Mouse (Mus musculus) neural tube, embryonic 13.5 days (tissue): ENCODE measurements around the gene Sh2d5. TPM values are rescaled to one million over a fixed set of nuclear protein-coding genes. Genes with fewer than 3 reads are reported as not detected.

ENCODE experiments used
- ATAC-seq: fragments of 200-750 bp; cut with Nextera tagmentation; 2 replicates; pipeline ENCODE4 v1.8.0; 2017; ENCODE audit warnings: low read depth, mild to moderate bottlenecking, moderate TSS enrichment, moderate library complexity
- H3K27ac ChIP-seq: fragments of 300-500 bp; sonication (generic); replicated peaks from 2 replicates; pipeline ENCODE4 v1.5.1; 2015; ENCODE audit warnings: moderate library complexity, mild to moderate bottlenecking, inconsistent platforms
- H3K27me3 ChIP-seq: fragments of 300-500 bp; sonication (generic); 2 replicates; pipeline ENCODE4 v1.6.1; 2015; ENCODE audit warnings: mild to moderate bottlenecking, inconsistent platforms
- H3K36me3 ChIP-seq: fragments of 300-500 bp; sonication (generic); 2 replicates; pipeline ENCODE4 v1.6.1; 2015; ENCODE audit warnings: mild to moderate bottlenecking, inconsistent platforms
- H3K4me1 ChIP-seq: fragments of 300-500 bp; sonication (generic); replicated peaks from 2 replicates; pipeline ENCODE4 v1.6.1; 2015; ENCODE audit warnings: inconsistent platforms
- H3K4me2 ChIP-seq: fragments of 300-500 bp; sonication (generic); 2 replicates; pipeline ENCODE4 v1.6.1; 2015; ENCODE audit warnings: inconsistent platforms, mild to moderate bottlenecking, moderate library complexity
- H3K4me3 ChIP-seq: fragments of 300-500 bp; sonication (generic); 2 replicates; pipeline ENCODE4 v1.5.1; 2015; ENCODE audit warnings: mild to moderate bottlenecking, inconsistent platforms
- H3K9ac ChIP-seq: fragments of 300-500 bp; sonication (generic); 2 replicates; pipeline ENCODE4 v1.6.1; 2015; ENCODE audit warnings: moderate library complexity, mild to moderate bottlenecking, inconsistent platforms
- H3K9me3 ChIP-seq: fragments of 300-500 bp; sonication (generic); 2 replicates; pipeline ENCODE4 v1.6.1; 2016; ENCODE audit warnings: inconsistent platforms
- WGBS: fragments of 180-500 bp; shearing (Covaris S2); methylation state at CpG from one replicate; pipeline ENCODE4 v1.1.7; 2015; 5-methylcytosine and 5-hydroxymethylcytosine counted together
- polyA plus RNA-seq: library from polyadenylated mRNA; unstranded; fragments of >200 nt; fragmentation: Nextera tagmentation; extraction: Ambion mirVana; gene quantifications from 2 replicates; pipeline ENCODE4 v1.2.1, GENCODE M21; 2015

Gene Sh2d5
- polyA plus RNA-seq, 1 experiment from 2014 or later, result 9.4 TPM

DNA sequence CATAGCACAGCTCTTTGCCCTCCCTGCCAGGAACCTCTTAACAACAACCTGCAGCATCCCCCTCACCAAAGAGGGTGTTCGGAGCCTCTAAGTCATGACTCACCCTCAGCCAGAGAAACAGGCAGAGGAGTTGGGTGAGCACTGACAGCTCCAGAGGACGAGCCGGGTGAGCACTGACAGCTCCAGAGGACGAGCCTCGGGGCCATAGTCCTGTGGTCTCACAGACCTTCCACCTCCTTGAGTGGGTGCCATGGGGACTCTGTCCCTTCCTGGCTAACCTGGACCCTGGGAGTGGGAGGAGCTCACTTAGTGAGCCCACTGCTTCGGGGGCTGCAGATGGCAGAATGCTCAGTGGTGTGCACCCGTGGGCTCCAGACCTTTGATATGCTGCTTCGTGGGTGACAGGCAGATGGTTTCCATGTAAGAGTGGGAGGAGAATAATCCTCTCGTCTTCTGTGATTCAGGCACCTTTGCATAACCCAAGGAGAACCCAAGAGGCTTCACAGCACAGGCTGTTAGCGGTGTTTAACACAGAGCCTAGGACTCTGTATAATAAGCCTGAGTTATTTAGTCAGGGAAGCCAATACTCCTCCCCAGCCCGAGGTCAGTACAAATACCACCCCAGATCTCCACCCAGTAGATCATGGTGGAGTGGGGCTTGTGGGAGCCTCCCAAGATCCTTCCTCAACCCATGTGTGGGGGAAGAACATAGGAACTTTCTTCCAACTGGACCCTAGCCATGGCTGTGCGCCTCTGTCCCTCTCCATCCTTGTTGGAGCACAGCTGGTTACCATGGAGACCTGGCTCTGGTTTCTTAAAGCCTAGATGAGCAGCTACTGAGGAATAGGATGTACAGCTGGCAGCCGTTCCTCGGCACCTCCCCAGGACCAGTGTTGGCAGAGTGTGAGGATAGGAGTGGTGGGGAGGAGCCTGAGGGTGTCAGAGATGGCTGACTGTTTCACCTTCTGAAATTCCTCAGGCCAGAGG is 22.1 kb downstream of the Sh2d5 start:
- H3K36me3 ChIP-seq, result no peaks in the 10 kb centered on the region
- ATAC-seq, result peak; percentile 43
- H3K4me3 ChIP-seq, result no peak overlapping the region
- no peaks in the 10 kb centered on the region for H3K9me3 ChIP-seq
- 0 out of 2 replicates have a peak, but pooled peaks cover 5% of the 10 kb centered on the region for H3K4me1 ChIP-seq
- H3K27ac ChIP-seq, result no peak overlapping the region
- no peak overlapping the region for H3K4me2 ChIP-seq
- H3K9ac ChIP-seq, result no peak overlapping the region
- no peaks in the 10 kb centered on the region for H3K27me3 ChIP-seq
- WGBS, result 70% methylated on average over 14 of the region's 14 CpGs

DNA sequence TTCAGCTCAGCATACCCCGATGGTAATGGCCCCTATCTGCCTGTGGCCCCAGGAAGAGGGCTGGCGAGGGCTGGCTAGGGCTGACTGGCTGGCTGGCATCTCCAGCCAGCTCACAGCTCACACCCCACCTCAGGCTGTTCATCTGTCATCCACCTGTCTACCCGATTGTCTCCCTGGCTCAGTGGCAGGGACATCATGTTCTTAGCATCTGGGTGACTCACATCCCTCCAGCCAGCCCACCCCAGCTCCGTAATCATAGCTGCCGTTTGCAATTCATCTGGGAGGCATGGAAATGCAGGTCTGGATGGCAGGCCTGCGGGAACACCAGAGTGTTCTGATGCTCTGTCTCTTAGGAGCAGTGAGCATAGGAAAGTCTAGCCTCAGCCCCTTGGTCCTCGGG is 28.1 kb downstream of the Sh2d5 start:
- Histone ChIP-seq H3K4me3 (no peak overlapping the region), H3K27ac (no peak overlapping the region), H3K9ac (no peak overlapping the region), H3K27me3 (no peaks in the 10 kb centered on the region), H3K36me3 (no peaks in the 10 kb centered on the region), H3K9me3 (no peaks in the 10 kb centered on the region), H3K4me1 (no peaks in the 10 kb centered on the region), H3K4me2 (no peak overlapping the region)
- 69% methylated on average over 7 of the region's 7 CpGs for WGBS
- ATAC-seq, result no peak

DNA sequence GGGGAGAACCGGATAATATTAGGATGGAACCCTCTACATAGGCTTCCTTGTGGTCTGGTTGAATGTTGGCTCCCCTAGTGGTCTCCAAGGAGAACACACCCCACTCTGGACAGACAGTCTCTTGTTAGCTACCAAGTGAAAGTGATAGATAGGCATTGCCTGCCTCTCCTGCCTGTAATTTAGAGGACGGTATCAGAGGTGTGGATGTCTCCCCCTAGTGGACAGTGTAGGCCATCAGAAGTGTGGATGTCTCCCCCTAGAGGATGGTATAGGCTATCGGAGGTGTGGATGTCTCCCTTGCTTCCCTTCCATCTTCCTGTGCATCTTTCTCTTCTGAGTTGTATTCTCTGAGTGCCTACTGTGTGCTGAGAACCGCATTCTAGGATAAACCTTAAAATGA is 32.6 kb downstream of the Sh2d5 start:
- 28% methylated on average over 4 of the region's 4 CpGs for WGBS
- Histone ChIP-seq H3K9me3 (no peaks in the 10 kb centered on the region), H3K36me3 (no peaks in the 10 kb centered on the region), H3K9ac (no peak overlapping the region), H3K27me3 (no peaks in the 10 kb centered on the region), H3K27ac (no peak overlapping the region), H3K4me1 (peaks cover 5% of the 10 kb centered on the region), H3K4me2 (no peak overlapping the region), H3K4me3 (no peak overlapping the region)
- peak; percentile 67 for ATAC-seq

DNA sequence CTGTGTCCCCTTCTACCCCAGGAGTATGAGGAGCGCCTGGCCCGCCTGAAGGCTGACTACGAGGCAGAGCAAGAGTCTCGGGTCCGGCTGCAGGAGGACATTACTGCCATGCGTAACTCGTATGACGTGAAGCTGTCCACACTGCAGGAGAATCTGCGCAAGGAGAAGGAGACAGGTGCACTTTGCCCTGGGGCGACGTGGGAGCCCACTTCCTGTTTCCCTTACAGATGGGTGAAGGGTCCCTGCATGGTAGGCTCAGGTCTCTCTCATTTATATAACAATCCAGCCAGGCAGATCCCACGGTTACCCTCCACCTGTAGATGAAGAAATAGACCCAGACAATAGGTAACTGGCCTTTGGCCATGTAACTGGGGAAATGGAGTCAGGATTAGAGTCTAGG is 36.2 kb downstream of the Sh2d5 start:
- no peaks in the 10 kb centered on the region for H3K9me3 ChIP-seq
- H3K27ac ChIP-seq, result no peak overlapping the region
- no peak overlapping the region for H3K4me3 ChIP-seq
- no peaks in the 10 kb centered on the region for H3K27me3 ChIP-seq
- H3K4me2 ChIP-seq, result no peak overlapping the region
- H3K9ac ChIP-seq, result no peak overlapping the region
- 88% methylated on average over 12 of the region's 12 CpGs for WGBS
- no peak for ATAC-seq
- H3K36me3 ChIP-seq, result no peaks in the 10 kb centered on the region
- H3K4me1 ChIP-seq, result peaks cover 5% of the 10 kb centered on the region

DNA sequence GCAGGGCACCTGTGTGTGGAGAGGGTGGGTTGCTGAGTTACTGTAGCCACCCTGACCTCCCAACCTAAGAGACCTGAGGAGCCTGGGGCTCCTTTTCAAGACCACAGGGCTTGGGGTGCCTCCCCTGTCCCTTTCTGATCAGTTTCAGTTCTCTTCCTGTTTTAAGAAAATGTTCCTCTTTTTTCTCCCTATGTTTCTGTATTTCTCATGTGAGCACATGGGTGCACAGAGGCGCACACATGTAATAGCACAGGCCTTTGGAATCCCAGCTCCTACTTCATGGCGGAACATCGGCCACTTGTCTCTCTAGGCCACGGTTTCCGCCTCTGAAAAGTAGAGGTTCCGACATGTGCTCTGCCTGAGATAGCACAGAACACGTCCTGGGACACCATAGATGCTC is 38.5 kb downstream of the Sh2d5 start:
- Histone ChIP-seq H3K4me1 (peaks cover 12% of the 10 kb centered on the region), H3K36me3 (no peaks in the 10 kb centered on the region), H3K4me2 (no peak overlapping the region), H3K9ac (no peak overlapping the region), H3K9me3 (no peaks in the 10 kb centered on the region), H3K27ac (no peak overlapping the region), H3K27me3 (no peaks in the 10 kb centered on the region), H3K4me3 (no peak overlapping the region)
- 84% methylated on average over 7 of the region's 7 CpGs for WGBS
- ATAC-seq, result no peak

DNA sequence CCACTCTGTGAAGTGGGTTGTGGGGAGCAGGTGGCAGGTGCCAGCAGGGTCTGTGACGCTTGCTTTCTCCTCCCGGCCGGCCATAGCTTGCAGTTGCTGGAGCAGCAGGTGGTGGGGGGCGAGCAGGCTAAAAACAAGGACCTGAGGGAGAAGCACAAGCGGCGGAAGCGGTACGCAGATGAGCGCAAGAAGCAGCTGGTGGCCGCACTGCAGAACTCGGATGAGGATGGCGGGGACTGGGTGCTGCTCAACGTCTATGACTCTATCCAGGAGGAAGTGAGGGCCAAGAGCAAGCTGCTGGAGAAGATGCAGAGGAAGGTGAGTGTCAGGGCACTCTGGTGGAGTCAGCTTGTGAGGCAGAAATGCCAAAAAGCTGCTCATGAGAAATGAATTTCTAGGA is 41.8 kb downstream of the Sh2d5 start:
- no peak overlapping the region for H3K27ac ChIP-seq
- 84% methylated on average over 13 of the region's 13 CpGs for WGBS
- H3K36me3 ChIP-seq, result no peaks in the 10 kb centered on the region
- H3K9ac ChIP-seq, result no peak overlapping the region
- ATAC-seq, result no peak
- H3K9me3 ChIP-seq, result no peaks in the 10 kb centered on the region
- no peak overlapping the region for H3K4me3 ChIP-seq
- no peaks in the 10 kb centered on the region for H3K27me3 ChIP-seq
- H3K4me2 ChIP-seq, result no peak overlapping the region
- peaks cover 15% of the 10 kb centered on the region for H3K4me1 ChIP-seq

DNA sequence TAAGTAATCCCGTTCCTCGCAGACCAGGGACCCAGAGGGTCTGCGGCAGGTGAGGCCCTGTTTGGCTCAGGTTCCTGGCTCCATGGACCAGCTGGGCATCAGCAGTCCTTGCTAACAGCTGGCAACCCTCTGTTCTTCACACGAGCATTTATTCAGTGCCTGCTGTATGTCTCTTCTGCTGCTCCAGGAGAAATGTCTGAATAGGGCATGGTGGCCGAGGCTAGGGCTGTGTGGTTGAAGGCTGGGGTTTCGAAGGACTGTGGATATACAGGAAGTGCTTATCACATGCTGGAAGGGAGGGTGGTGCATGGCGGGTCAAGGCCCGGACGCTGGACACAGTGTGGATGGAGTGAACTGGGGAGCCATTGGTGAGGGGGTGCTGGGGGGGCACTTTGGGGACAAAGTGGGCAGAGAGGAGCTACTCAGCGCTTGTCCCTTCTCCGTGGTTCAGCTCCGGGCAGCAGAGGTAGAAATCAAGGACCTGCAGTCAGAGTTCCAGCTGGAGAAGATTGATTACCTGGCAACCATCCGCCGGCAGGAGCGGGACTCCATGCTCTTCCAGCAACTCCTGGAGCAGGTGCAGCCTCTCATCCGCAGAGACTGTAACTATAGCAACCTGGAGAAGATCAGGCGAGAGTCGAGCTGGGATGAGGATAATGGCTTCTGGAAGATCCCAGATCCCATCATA is 43.2 kb downstream of the Sh2d5 start:
- no peaks in the 10 kb centered on the region for H3K9me3 ChIP-seq
- peak overlapping the region; percentile 88 for H3K27ac ChIP-seq
- 0 out of 2 replicates have a peak overlapping the region, but pooled peaks have one; percentile 4 for H3K4me2 ChIP-seq
- peaks cover 15% of the 10 kb centered on the region for H3K4me1 ChIP-seq
- peak overlapping the region; percentile 43; the same call in 1 of the 2 replicates for H3K9ac ChIP-seq
- H3K4me3 ChIP-seq, result no peak overlapping the region
- H3K27me3 ChIP-seq, result no peaks in the 10 kb centered on the region
- H3K36me3 ChIP-seq, result no peaks in the 10 kb centered on the region
- WGBS, result 59% methylated on average over 16 of the region's 18 CpGs
- ATAC-seq, result peak; percentile 93

DNA sequence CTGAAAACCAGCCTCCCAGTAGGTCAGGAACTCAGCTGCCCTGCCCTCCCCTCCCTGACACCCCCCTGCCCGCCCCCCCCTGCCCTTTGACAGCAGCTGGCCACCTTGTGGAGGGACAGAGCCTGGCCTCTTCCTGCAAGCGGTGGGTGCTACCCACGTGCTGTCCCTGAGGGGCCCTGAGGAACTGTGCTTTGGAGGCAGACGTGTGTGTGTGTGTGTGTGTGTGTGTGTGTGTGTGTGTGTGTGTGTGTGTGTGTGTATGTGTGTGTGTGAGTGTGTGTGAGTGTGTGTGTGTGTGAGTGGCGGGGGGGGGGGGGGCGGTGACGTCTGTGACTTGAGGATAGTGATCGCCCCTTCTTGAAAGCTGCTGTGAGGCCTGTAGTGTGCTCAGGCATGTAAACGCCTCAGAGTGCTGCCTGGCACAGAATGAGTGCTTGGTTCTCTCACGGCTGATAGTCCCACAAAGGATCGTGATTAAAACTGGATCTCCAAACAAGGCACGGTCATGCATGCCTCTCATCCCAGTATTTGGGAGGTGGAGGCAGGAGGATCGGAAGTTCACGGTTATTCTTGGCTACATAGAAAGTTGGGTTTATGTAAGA is 43.8 kb downstream of the Sh2d5 start:
- Histone ChIP-seq H3K27me3 (no peaks in the 10 kb centered on the region), H3K9me3 (no peaks in the 10 kb centered on the region), H3K4me1 (peaks cover 15% of the 10 kb centered on the region), H3K4me2 (no peak overlapping the region), H3K27ac (peak overlapping the region; percentile 88), H3K36me3 (no peaks in the 10 kb centered on the region), H3K9ac (peak overlapping the region; percentile 43; the same call in 1 of the 2 replicates), H3K4me3 (no peak overlapping the region)
- WGBS, result 62% methylated on average over 11 of the region's 14 CpGs
- peak; percentile 71 for ATAC-seq

DNA sequence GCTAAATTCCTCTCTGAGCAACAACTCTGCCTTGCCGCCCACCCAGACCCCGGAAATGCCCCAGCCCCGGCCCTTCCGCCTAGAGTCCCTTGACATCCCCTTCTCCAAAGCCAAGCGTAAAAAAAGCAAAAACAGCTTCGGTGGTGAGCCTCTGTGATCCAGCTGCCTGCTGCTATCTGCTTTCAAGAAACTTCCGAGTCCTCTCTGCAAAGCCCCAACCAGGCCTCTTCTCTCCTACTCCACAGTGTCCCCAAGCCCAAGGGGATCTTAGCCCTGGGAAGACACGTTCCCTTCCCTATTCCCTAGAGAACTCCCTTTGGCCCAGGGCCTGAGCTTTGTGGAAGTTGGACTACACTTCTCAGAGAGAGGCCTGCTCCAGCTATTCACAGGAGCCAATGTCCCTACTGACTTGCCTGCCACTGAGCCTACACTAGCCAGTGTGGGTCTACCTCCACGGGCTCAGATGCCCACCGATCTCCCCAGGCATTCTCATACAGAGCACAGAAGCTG is 51.1 kb downstream of the Sh2d5 start:
- Histone ChIP-seq H3K36me3 (no peaks in the 10 kb centered on the region), H3K9me3 (no peaks in the 10 kb centered on the region), H3K27ac (no peak overlapping the region), H3K4me1 (peaks cover 25% of the 10 kb centered on the region), H3K27me3 (no peaks in the 10 kb centered on the region), H3K4me3 (no peak overlapping the region), H3K4me2 (no peak overlapping the region), H3K9ac (no peak overlapping the region)
- no peak for ATAC-seq
- WGBS, result 88% methylated on average over 10 of the region's 10 CpGs

DNA sequence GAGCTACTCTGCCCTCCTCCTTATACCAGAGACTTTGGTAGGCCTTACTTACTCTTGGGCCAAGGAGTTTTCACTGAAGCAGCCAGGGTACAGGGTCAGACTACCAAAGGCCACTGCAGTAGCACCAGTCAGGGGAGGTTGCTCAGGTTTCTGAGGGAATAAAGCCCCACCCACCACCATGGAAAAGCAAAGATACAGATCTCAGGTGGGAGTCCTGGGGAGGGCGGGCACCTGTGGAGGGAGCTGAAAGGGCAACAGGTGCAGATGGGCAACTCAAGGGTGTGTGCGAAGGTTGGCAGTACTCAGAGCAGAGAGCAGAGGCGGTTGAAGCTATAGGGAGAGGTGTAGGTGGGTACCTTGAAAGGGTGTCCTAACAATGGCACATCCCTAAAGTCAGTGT is 52.8 kb downstream of the Sh2d5 start:
- no peaks in the 10 kb centered on the region for H3K27me3 ChIP-seq
- ATAC-seq, result no peak
- no peak overlapping the region for H3K27ac ChIP-seq
- H3K4me3 ChIP-seq, result no peak overlapping the region
- no peak overlapping the region; the same call in 1 of the 2 replicates for H3K4me2 ChIP-seq
- 89% methylated on average over 3 of the region's 3 CpGs for WGBS
- H3K4me1 ChIP-seq, result peaks cover 32% of the 10 kb centered on the region
- no peaks in the 10 kb centered on the region for H3K9me3 ChIP-seq
- H3K36me3 ChIP-seq, result peaks cover 8% of the 10 kb centered on the region; the same call in 1 of the 2 replicates
- no peak overlapping the region for H3K9ac ChIP-seq

DNA sequence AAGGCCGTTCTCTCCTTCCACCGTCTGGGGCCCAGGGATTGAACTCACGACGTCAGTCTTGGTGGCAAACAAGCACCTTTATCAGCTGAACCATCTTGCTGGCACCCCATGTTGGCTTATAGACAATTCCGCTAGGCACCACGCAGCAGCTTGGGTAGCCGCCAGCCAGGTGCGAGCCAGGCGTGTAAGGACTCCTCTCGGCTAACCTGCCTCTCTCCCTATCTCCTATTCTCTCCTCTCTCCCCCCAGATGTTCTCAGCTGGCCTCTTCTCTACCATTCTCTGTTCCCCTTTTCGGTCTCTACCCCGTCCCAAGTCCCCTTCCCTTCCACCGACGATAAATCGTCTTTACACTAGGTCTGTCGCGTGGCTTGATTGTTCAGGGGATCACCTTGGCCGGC is 53.5 kb downstream of the Sh2d5 start:
- no peaks in the 10 kb centered on the region for H3K9me3 ChIP-seq
- H3K4me3 ChIP-seq, result peak overlapping the region; percentile 97
- peak overlapping the region; percentile 87 for H3K27ac ChIP-seq
- peaks cover 32% of the 10 kb centered on the region for H3K4me1 ChIP-seq
- peaks cover 15% of the 10 kb centered on the region for H3K36me3 ChIP-seq
- H3K27me3 ChIP-seq, result no peaks in the 10 kb centered on the region
- 20% methylated on average over 18 of the region's 18 CpGs for WGBS
- ATAC-seq, result no peak
- H3K9ac ChIP-seq, result peak overlapping the region; percentile 70
- H3K4me2 ChIP-seq, result peak overlapping the region; percentile 82
